Mouse (Mus musculus) embryonic facial prominence, embryonic 15.5 days (tissue): ENCODE results near the gene Hras. TPM values are rescaled to one million over a fixed set of nuclear protein-coding genes. Genes with fewer than 3 reads are reported as not detected.

Source experiments
- ATAC-seq: fragments of 200-750 bp; cut with Nextera tagmentation; 2 replicates; pipeline ENCODE4 v1.8.0; 2017; ENCODE audit warnings: low read depth, moderate TSS enrichment; ENCODE audit not compliant: insufficient number of reproducible peaks, low FRiP score, low TSS enrichment
- H3K27ac ChIP-seq: fragments of 300-500 bp; sonication (generic); replicated peaks from 2 replicates; pipeline ENCODE4 v1.5.1; 2015; ENCODE audit warnings: mild to moderate bottlenecking, inconsistent platforms
- H3K27me3 ChIP-seq: fragments of 300-500 bp; sonication (generic); 2 replicates; pipeline ENCODE4 v1.6.1; 2015; ENCODE audit warnings: inconsistent platforms
- H3K36me3 ChIP-seq: fragments of 300-500 bp; sonication (generic); 2 replicates; pipeline ENCODE4 v1.6.1; 2015; ENCODE audit warnings: mild to moderate bottlenecking, inconsistent platforms
- H3K4me1 ChIP-seq: fragments of 300-500 bp; sonication (generic); 2 replicates; pipeline ENCODE4 v1.6.1; 2015; ENCODE audit warnings: inconsistent platforms
- H3K4me2 ChIP-seq: fragments of 300-500 bp; sonication (generic); replicated peaks from 2 replicates; pipeline ENCODE4 v1.6.1; 2015; ENCODE audit warnings: mild to moderate bottlenecking, inconsistent platforms
- H3K4me3 ChIP-seq: fragments of 300-500 bp; sonication (generic); replicated peaks from 2 replicates; pipeline ENCODE4 v1.5.1; 2015; ENCODE audit warnings: mild to moderate bottlenecking, inconsistent platforms
- H3K9ac ChIP-seq: fragments of 300-500 bp; sonication (generic); 2 replicates; pipeline ENCODE4 v1.6.1; 2015; ENCODE audit warnings: inconsistent platforms
- H3K9me3 ChIP-seq: fragments of 300-500 bp; sonication (generic); replicated peaks from 2 replicates; pipeline ENCODE4 v1.6.1; 2016; ENCODE audit warnings: inconsistent platforms
- WGBS: fragments of 180-500 bp; shearing (Covaris S2); methylation state at CpG from one replicate; pipeline ENCODE4 v1.1.7; 2015; 5-methylcytosine and 5-hydroxymethylcytosine counted together
- polyA plus RNA-seq: library from polyadenylated mRNA; unstranded; fragments of >200 nt; fragmentation: Nextera tagmentation; extraction: Ambion mirVana; gene quantifications from 2 replicates; pipeline ENCODE4 v1.2.1, GENCODE M21; 2015

Hras gene
- polyA plus RNA-seq, 1 experiment from 2014 or later = 180 TPM

- WGBS = 69% methylated on average over 5 of the region's 5 CpGs
- ATAC-seq = no peak
- Histone ChIP-seq H3K27me3 (no peaks in the 10 kb centered on the region), H3K4me2 (peak overlapping the region; percentile 74), H3K4me3 (peak overlapping the region; percentile 63), H3K9me3 (no peaks in the 10 kb centered on the region), H3K4me1 (peaks cover 27% of the 10 kb centered on the region), H3K27ac (peak overlapping the region; percentile 94), H3K36me3 (no peaks in the 10 kb centered on the region), H3K9ac (no peak overlapping the region)
Measured at GRCm38 (mm10) chr7:141173323-141173850, 20.4 kb downstream of the Hras start.

GRCm38 (mm10) chr7:141172116-141173006 is 21.4 kb downstream of the Hras start, which contains the start of gene Rnh1:
Gene Rnh1, minus strand, starts transcription at chr7:141172857.
- peak; percentile 95 for ATAC-seq
- H3K4me2 ChIP-seq = peak within 1 kb of the TSS; percentile 74
- peaks cover 36% of the 10 kb centered on the region for H3K4me1 ChIP-seq
- H3K36me3 ChIP-seq = no peaks in the 10 kb centered on the region
- H3K27me3 ChIP-seq = no peaks in the 10 kb centered on the region
- no peaks in the 10 kb centered on the region for H3K9me3 ChIP-seq
- H3K9ac ChIP-seq = peak within 1 kb of the TSS; percentile 53
- peak within 1 kb of the TSS; percentile 94 for H3K27ac ChIP-seq
- WGBS = 3% methylated on average over 55 of the region's 55 CpGs
- H3K4me3 ChIP-seq = peak within 1 kb of the TSS; percentile 63

- H3K4me3 ChIP-seq = no peak overlapping the region
- peak overlapping the region; percentile 88 for H3K27ac ChIP-seq
- no peaks in the 10 kb centered on the region for H3K9me3 ChIP-seq
- H3K4me2 ChIP-seq = no peak overlapping the region
- H3K4me1 ChIP-seq = peaks cover 42% of the 10 kb centered on the region
- no peaks in the 10 kb centered on the region for H3K27me3 ChIP-seq
- H3K9ac ChIP-seq = no peak overlapping the region
- H3K36me3 ChIP-seq = peaks cover 9% of the 10 kb centered on the region
- ATAC-seq = no peak
Measured at GRCm38 (mm10) chr7:141169866-141170265, 23.9 kb downstream of the Hras start.

GRCm38 (mm10) chr7:141169300-141169699 is 24.5 kb downstream of the Hras start:
- Histone ChIP-seq H3K27ac (peak overlapping the region; percentile 88), H3K4me2 (peak overlapping the region; percentile 57; the same call in 1 of the 2 replicates), H3K4me1 (peaks cover 42% of the 10 kb centered on the region), H3K4me3 (peak overlapping the region; percentile 62; the same call in 1 of the 2 replicates), H3K36me3 (peaks cover 13% of the 10 kb centered on the region), H3K27me3 (no peaks in the 10 kb centered on the region), H3K9me3 (no peaks in the 10 kb centered on the region), H3K9ac (no peak overlapping the region)
- ATAC-seq = no peak
- WGBS = 47% methylated on average over 1 of the region's 1 CpGs

- Histone ChIP-seq H3K36me3 (peaks cover 20% of the 10 kb centered on the region), H3K9me3 (no peaks in the 10 kb centered on the region), H3K27me3 (no peaks in the 10 kb centered on the region), H3K4me1 (peaks cover 40% of the 10 kb centered on the region), H3K4me3 (peak overlapping the region; percentile 62), H3K9ac (peak overlapping the region; percentile 58), H3K4me2 (peak overlapping the region; percentile 57), H3K27ac (peak overlapping the region; percentile 88)
- peak; percentile 46 for ATAC-seq
- 4% methylated on average over 22 of the region's 22 CpGs for WGBS
Measured at GRCm38 (mm10) chr7:141168518-141168953, 25.3 kb downstream of the Hras start.

GRCm38 (mm10) chr7:141167901-141168517 is 25.8 kb downstream of the Hras start:
- H3K4me3 ChIP-seq = peak overlapping the region; percentile 62
- peaks cover 35% of the 10 kb centered on the region for H3K4me1 ChIP-seq
- H3K27ac ChIP-seq = peak overlapping the region; percentile 88
- H3K4me2 ChIP-seq = peak overlapping the region; percentile 57
- 8% methylated on average over 7 of the region's 7 CpGs for WGBS
- peaks cover 26% of the 10 kb centered on the region for H3K36me3 ChIP-seq
- no peak for ATAC-seq
- H3K9me3 ChIP-seq = no peaks in the 10 kb centered on the region
- no peaks in the 10 kb centered on the region for H3K27me3 ChIP-seq
- peak overlapping the region; percentile 58 for H3K9ac ChIP-seq

GRCm38 (mm10) chr7:141164850-141165249 is 29.0 kb downstream of the Hras start:
- no peaks in the 10 kb centered on the region for H3K27me3 ChIP-seq
- H3K36me3 ChIP-seq = peaks cover 56% of the 10 kb centered on the region
- no peak overlapping the region for H3K27ac ChIP-seq
- H3K4me3 ChIP-seq = no peak overlapping the region
- no peaks in the 10 kb centered on the region for H3K9me3 ChIP-seq
- H3K9ac ChIP-seq = no peak overlapping the region
- WGBS = 80% methylated on average over 6 of the region's 6 CpGs
- H3K4me1 ChIP-seq = peaks cover 28% of the 10 kb centered on the region
- H3K4me2 ChIP-seq = no peak overlapping the region
- no peak for ATAC-seq

- no peak for ATAC-seq
- H3K27ac ChIP-seq = no peak overlapping the region
- WGBS = 86% methylated on average over 7 of the region's 7 CpGs
- no peaks in the 10 kb centered on the region for H3K9me3 ChIP-seq
- peaks cover 25% of the 10 kb centered on the region for H3K4me1 ChIP-seq
- H3K36me3 ChIP-seq = peaks cover 60% of the 10 kb centered on the region
- H3K27me3 ChIP-seq = no peaks in the 10 kb centered on the region
- no peak overlapping the region for H3K4me3 ChIP-seq
- H3K9ac ChIP-seq = no peak overlapping the region
- H3K4me2 ChIP-seq = no peak overlapping the region
Measured at GRCm38 (mm10) chr7:141164397-141164796, 29.4 kb downstream of the Hras start.

- 85% methylated on average over 9 of the region's 9 CpGs for WGBS
- H3K36me3 ChIP-seq = peaks cover 71% of the 10 kb centered on the region
Measured at GRCm38 (mm10) chr7:141155362-141155761, 38.4 kb downstream of the Hras start.

GRCm38 (mm10) chr7:141148639-141149038 is 45.2 kb downstream of the Hras start:
- Histone ChIP-seq H3K4me3 (no peak overlapping the region), H3K9ac (no peak overlapping the region), H3K4me2 (no peak overlapping the region), H3K4me1 (peaks cover 6% of the 10 kb centered on the region; the same call in 1 of the 2 replicates), H3K27me3 (no peaks in the 10 kb centered on the region), H3K9me3 (no peaks in the 10 kb centered on the region), H3K27ac (no peak overlapping the region), H3K36me3 (peaks cover 40% of the 10 kb centered on the region)
- ATAC-seq = no peak
- WGBS = 75% methylated on average over 4 of the region's 4 CpGs

More at GRCm38 (mm10) chr7:141155362-141155761, 38.4 kb downstream of the Hras start:
- no peaks in the 10 kb centered on the region for H3K9me3 ChIP-seq
- H3K27ac ChIP-seq = no peak overlapping the region
- H3K27me3 ChIP-seq = no peaks in the 10 kb centered on the region
- no peak overlapping the region for H3K9ac ChIP-seq
- no peak for ATAC-seq
- no peaks in the 10 kb centered on the region for H3K4me1 ChIP-seq
- H3K4me3 ChIP-seq = no peak overlapping the region
- H3K4me2 ChIP-seq = no peak overlapping the region

GRCm38 (mm10) chr7:141147044-141147443 is 46.8 kb downstream of the Hras start:
- no peak overlapping the region for H3K9ac ChIP-seq
- H3K27me3 ChIP-seq = no peaks in the 10 kb centered on the region
- peaks cover 6% of the 10 kb centered on the region; the same call in 1 of the 2 replicates for H3K4me1 ChIP-seq
- no peaks in the 10 kb centered on the region for H3K9me3 ChIP-seq
- peaks cover 42% of the 10 kb centered on the region for H3K36me3 ChIP-seq
- no peak for ATAC-seq
- H3K27ac ChIP-seq = no peak overlapping the region
- no peak overlapping the region for H3K4me3 ChIP-seq
- H3K4me2 ChIP-seq = no peak overlapping the region
- 67% methylated on average over 6 of the region's 6 CpGs for whole genome bisulfite sequencing
